Mouse (Mus musculus) liver, embryonic 14.5 days (tissue): ENCODE measurements around the gene Pax4.
A peak's percentile ranks its signal among the peaks of the same experiment; 100 is the strongest.

Experiments used
- CTCF ChIP-seq: IDR thresholded peaks from 2 replicates; pipeline ENCODE4 v1.5.1; 2016; ENCODE audit warnings: antibody characterized with exemption, low read depth, control low read depth
- EP300 ChIP-seq: IDR thresholded peaks from 2 replicates; pipeline ENCODE4 v1.6.1; 2016; ENCODE audit warnings: antibody characterized with exemption, low read depth

DNA sequence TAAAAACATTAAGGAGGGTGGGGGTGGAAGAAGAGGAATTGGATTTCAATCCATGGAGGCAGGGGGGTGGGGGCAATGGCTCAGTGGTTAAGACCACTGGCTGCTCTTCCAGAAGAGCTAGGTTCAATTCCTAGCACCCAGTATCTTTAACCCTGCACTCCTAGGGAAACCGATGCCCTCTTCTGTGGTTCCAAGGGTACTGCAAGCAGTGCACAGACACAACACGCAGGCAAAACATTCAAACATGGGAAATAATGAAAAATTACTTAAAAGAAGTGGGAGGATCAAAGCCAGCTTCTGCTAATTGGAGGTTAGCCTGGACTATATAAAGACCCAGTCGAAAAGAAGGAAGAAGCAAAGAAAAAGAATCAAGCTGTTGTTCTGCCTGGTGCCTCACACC lies 50.4 kb downstream of the Pax4 start:
- TF ChIP-seq CTCF (peak; percentile 35), EP300 (no peak)
